Mouse (Mus musculus) liver, embryonic 15.5 days (tissue): ENCODE measurements around the gene Lgals7. TPM values are rescaled to one million over a fixed set of nuclear protein-coding genes. Genes with fewer than 3 reads are reported as not detected.
"Not testable (repeated sequence)": the region's sequence is repeated elsewhere in the genome, so short reads cannot be mapped to it uniquely, and the experiment has no call there.

Source experiments
- ATAC-seq: fragments of 200-750 bp; cut with Nextera tagmentation; 2 replicates; pipeline ENCODE4 v1.8.0; 2017; ENCODE audit warnings: moderate number of reproducible peaks, mild to moderate bottlenecking, moderate library complexity; ENCODE audit not compliant: insufficient read depth
- H3K27ac ChIP-seq: fragments of 300-500 bp; sonication (generic); replicated peaks from 2 replicates; pipeline ENCODE4 v1.5.1; 2015; ENCODE audit warnings: mild to moderate bottlenecking, inconsistent platforms
- H3K27me3 ChIP-seq: fragments of 300-500 bp; sonication (generic); 2 replicates; pipeline ENCODE4 v1.6.1; 2015; ENCODE audit warnings: mild to moderate bottlenecking, inconsistent platforms
- H3K36me3 ChIP-seq: fragments of 300-500 bp; sonication (generic); replicated peaks from 2 replicates; pipeline ENCODE4 v1.6.1; 2015; ENCODE audit warnings: moderate library complexity, mild to moderate bottlenecking, inconsistent platforms
- H3K4me1 ChIP-seq: fragments of 300-500 bp; sonication (generic); replicated peaks from 2 replicates; pipeline ENCODE4 v1.6.1; 2015; ENCODE audit warnings: inconsistent platforms
- H3K4me2 ChIP-seq: fragments of 300-500 bp; sonication (generic); 2 replicates; pipeline ENCODE4 v1.6.1; 2015; ENCODE audit warnings: moderate library complexity, mild to moderate bottlenecking, inconsistent platforms
- H3K4me3 ChIP-seq: fragments of 300-500 bp; sonication (generic); replicated peaks from 2 replicates; pipeline ENCODE4 v1.5.1; 2015; ENCODE audit warnings: mild to moderate bottlenecking, inconsistent platforms
- H3K9ac ChIP-seq: fragments of 300-500 bp; sonication (generic); 2 replicates; pipeline ENCODE4 v1.6.1; 2015; ENCODE audit warnings: moderate library complexity, mild to moderate bottlenecking, inconsistent platforms
- H3K9me3 ChIP-seq: fragments of 300-500 bp; sonication (generic); replicated peaks from 2 replicates; pipeline ENCODE4 v1.6.1; 2016; ENCODE audit warnings: inconsistent platforms
- WGBS: fragments of 180-500 bp; shearing (Covaris S2); methylation state at CpG from one replicate; pipeline ENCODE4 v1.1.7; 2015; ENCODE audit warnings: mixed read lengths; ENCODE audit not compliant: insufficient replicate concordance; 5-methylcytosine and 5-hydroxymethylcytosine counted together
- polyA plus RNA-seq: library from polyadenylated mRNA; unstranded; fragments of >200 nt; fragmentation: Nextera tagmentation; extraction: Ambion mirVana; gene quantifications from 2 replicates; pipeline ENCODE4 v1.2.1, GENCODE M21; 2015

The Lgals7 gene
- polyA plus RNA-seq, 1 experiment from 2014 or later = 0.24 TPM

- Histone ChIP-seq H3K4me1 (peaks cover 33% of the 10 kb centered on the region), H3K4me2 (no peak overlapping the region), H3K9me3 (no peaks in the 10 kb centered on the region), H3K27ac (no peak overlapping the region), H3K4me3 (no peak overlapping the region), H3K9ac (no peak overlapping the region), H3K36me3 (no peaks in the 10 kb centered on the region), H3K27me3 (no peaks in the 10 kb centered on the region)
- WGBS = 43% methylated on average over 9 of the region's 9 CpGs
- no peak for ATAC-seq
Observed at GRCm38 (mm10) chr7:28864288-28864750, 666 bp downstream of the Lgals7 start.

GRCm38 (mm10) chr7:28865481-28866300 lies 2.0 kb downstream of the Lgals7 start:
- 30% methylated on average over 33 of the region's 33 CpGs for WGBS
- peak overlapping the region; percentile 51 for H3K27ac ChIP-seq
- peak overlapping the region; percentile 43 for H3K9ac ChIP-seq
- H3K27me3 ChIP-seq = no peaks in the 10 kb centered on the region
- H3K9me3 ChIP-seq = no peaks in the 10 kb centered on the region
- no peaks in the 10 kb centered on the region for H3K36me3 ChIP-seq
- H3K4me1 ChIP-seq = peaks cover 33% of the 10 kb centered on the region
- peak overlapping the region; percentile 36 for H3K4me3 ChIP-seq
- ATAC-seq = peak; percentile 56
- peak overlapping the region; percentile 69 for H3K4me2 ChIP-seq

GRCm38 (mm10) chr7:28866769-28867507 lies 3.3 kb downstream of the Lgals7 start:
- no peak for ATAC-seq
- H3K4me2 ChIP-seq = peak overlapping the region; percentile 71
- H3K4me1 ChIP-seq = peaks cover 33% of the 10 kb centered on the region
- peak overlapping the region; percentile 53 for H3K27ac ChIP-seq
- WGBS = 80% methylated on average over 28 of the region's 28 CpGs
- no peak overlapping the region for H3K4me3 ChIP-seq
- H3K36me3 ChIP-seq = no peaks in the 10 kb centered on the region
- H3K9me3 ChIP-seq = no peaks in the 10 kb centered on the region
- no peaks in the 10 kb centered on the region for H3K27me3 ChIP-seq
- no peak overlapping the region for H3K9ac ChIP-seq

- not testable (repeated sequence) for H3K9ac ChIP-seq, H3K27me3 ChIP-seq, H3K36me3 ChIP-seq, H3K9me3 ChIP-seq
- Histone ChIP-seq H3K27ac (peak overlapping the region; percentile 53; the same call in 1 of the 2 replicates), H3K4me1 (peaks cover 33% of the 10 kb centered on the region), H3K4me2 (peak overlapping the region; percentile 71), H3K4me3 (peak overlapping the region; percentile 44)
- 18% methylated on average over 23 of the region's 23 CpGs for WGBS
- ATAC-seq = peak; percentile 54; the same call in 1 of the 2 replicates
Observed at GRCm38 (mm10) chr7:28867508-28868340, 4.1 kb downstream of the Lgals7 start.

- 0 out of 2 replicates have a peak, but pooled peaks cover 4% of the 10 kb centered on the region for H3K27me3 ChIP-seq
- no peak for ATAC-seq
- WGBS = 67% methylated on average over 24 of the region's 24 CpGs
- no peak overlapping the region for H3K27ac ChIP-seq
- H3K4me2 ChIP-seq = no peak overlapping the region
- H3K4me3 ChIP-seq = no peak overlapping the region
- peaks cover 19% of the 10 kb centered on the region for H3K4me1 ChIP-seq
- H3K9me3 ChIP-seq = no peaks in the 10 kb centered on the region
- no peak overlapping the region for H3K9ac ChIP-seq
- no peaks in the 10 kb centered on the region for H3K36me3 ChIP-seq
Observed at GRCm38 (mm10) chr7:28870901-28871664, 7.4 kb downstream of the Lgals7 start.

GRCm38 (mm10) chr7:28874565-28874964 lies 10.9 kb downstream of the Lgals7 start:
- no peak overlapping the region for H3K27ac ChIP-seq
- H3K27me3 ChIP-seq = 0 out of 2 replicates have a peak, but pooled peaks cover 4% of the 10 kb centered on the region
- 42% methylated on average over 2 of the region's 2 CpGs for WGBS
- no peak overlapping the region for H3K4me3 ChIP-seq
- H3K9me3 ChIP-seq = no peaks in the 10 kb centered on the region
- peaks cover 26% of the 10 kb centered on the region for H3K4me1 ChIP-seq
- no peak overlapping the region for H3K4me2 ChIP-seq
- no peak for ATAC-seq
- no peak overlapping the region for H3K9ac ChIP-seq
- no peaks in the 10 kb centered on the region for H3K36me3 ChIP-seq

- 69% methylated on average over 4 of the region's 4 CpGs for WGBS
- no peaks in the 10 kb centered on the region for H3K36me3 ChIP-seq
- H3K4me3 ChIP-seq = no peak overlapping the region
- no peak for ATAC-seq
- H3K27ac ChIP-seq = no peak overlapping the region
- H3K27me3 ChIP-seq = 0 out of 2 replicates have a peak, but pooled peaks cover 4% of the 10 kb centered on the region
- peaks cover 28% of the 10 kb centered on the region for H3K4me1 ChIP-seq
- H3K9me3 ChIP-seq = no peaks in the 10 kb centered on the region
- H3K9ac ChIP-seq = no peak overlapping the region
- no peak overlapping the region for H3K4me2 ChIP-seq
Observed at GRCm38 (mm10) chr7:28876099-28876498, 12.4 kb downstream of the Lgals7 start.

DNA sequence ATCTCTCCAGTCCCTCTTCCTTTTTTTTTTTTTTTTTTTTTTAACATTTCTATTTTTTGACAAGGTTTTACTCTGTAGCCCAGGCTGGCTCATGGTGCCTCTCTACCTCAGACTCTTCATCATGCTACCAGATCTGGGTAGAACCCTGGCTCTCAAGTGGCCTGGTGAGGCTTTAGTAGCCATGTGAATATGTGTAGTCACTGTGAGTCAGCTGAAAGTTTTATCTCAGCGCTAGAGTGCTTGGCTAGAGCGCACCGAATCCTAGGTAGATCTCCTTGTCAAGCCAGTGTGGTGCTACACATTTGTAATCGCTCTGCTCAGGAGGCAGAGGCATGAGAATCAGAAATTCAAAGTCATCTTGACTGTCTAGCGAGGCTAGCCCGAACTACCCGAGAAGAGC lies 13.5 kb downstream of the Lgals7 start:
- no peak overlapping the region for H3K9ac ChIP-seq
- peaks cover 28% of the 10 kb centered on the region for H3K4me1 ChIP-seq
- ATAC-seq = peak; percentile 90
- no peak overlapping the region for H3K4me3 ChIP-seq
- H3K9me3 ChIP-seq = no peaks in the 10 kb centered on the region
- H3K27me3 ChIP-seq = 0 out of 2 replicates have a peak, but pooled peaks cover 4% of the 10 kb centered on the region
- H3K4me2 ChIP-seq = no peak overlapping the region
- no peaks in the 10 kb centered on the region for H3K36me3 ChIP-seq
- peak overlapping the region; percentile 72 for H3K27ac ChIP-seq
- WGBS = 36% methylated on average over 7 of the region's 7 CpGs

DNA sequence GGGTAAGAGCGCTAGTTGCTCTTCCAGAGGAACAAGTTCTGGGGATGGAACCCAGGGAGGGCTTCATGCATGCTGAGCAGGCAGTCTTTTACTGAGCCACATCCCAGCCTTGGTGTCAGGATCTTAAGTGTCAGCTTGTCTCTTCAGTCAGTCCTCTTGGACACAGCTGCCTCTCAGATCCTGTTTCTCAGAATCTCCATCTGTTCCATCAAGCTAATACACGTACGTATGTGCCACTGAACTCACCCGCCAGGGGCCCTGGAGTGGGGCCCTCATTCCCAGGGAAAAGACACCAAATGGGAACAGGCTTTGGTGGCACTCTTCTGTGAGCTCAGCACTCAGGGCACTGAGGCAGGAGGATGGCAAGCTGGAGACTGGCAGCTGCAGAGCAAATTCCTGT lies 14.2 kb downstream of the Lgals7 start:
- peaks cover 28% of the 10 kb centered on the region for H3K4me1 ChIP-seq
- H3K4me3 ChIP-seq = no peak overlapping the region
- H3K27me3 ChIP-seq = 0 out of 2 replicates have a peak, but pooled peaks cover 4% of the 10 kb centered on the region
- WGBS = 68% methylated on average over 4 of the region's 4 CpGs
- H3K36me3 ChIP-seq = no peaks in the 10 kb centered on the region
- peak overlapping the region; percentile 72 for H3K27ac ChIP-seq
- H3K9me3 ChIP-seq = no peaks in the 10 kb centered on the region
- no peak overlapping the region for H3K9ac ChIP-seq
- ATAC-seq = no peak
- H3K4me2 ChIP-seq = no peak overlapping the region; the same call in 1 of the 2 replicates

DNA sequence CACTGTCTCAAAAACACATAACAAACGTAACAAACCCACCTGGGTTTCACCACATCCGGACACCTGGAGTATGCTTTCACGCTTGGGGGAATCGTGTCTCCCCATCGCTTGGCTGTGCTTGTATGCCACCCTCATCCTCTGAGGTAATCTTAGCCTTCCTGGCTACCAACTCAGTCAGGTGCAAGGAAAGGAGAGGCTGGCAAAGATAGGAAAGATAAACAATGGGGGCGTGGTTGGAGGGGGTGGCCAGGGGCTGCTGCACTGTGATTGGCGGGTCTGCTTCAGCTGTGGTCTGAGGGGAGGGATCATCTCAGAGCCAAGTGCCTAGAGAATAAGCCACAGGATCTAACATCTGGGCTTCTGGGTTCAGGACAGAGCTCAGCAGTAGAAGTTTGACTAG lies 16.0 kb downstream of the Lgals7 start:
- H3K27me3 ChIP-seq = no peaks in the 10 kb centered on the region
- no peaks in the 10 kb centered on the region for H3K9me3 ChIP-seq
- H3K36me3 ChIP-seq = no peaks in the 10 kb centered on the region
- 74% methylated on average over 7 of the region's 7 CpGs for WGBS
- no peak overlapping the region for H3K27ac ChIP-seq
- ATAC-seq = no peak
- no peak overlapping the region for H3K4me2 ChIP-seq
- no peak overlapping the region for H3K9ac ChIP-seq
- no peak overlapping the region for H3K4me3 ChIP-seq
- peaks cover 28% of the 10 kb centered on the region for H3K4me1 ChIP-seq
